Mouse (Mus musculus) right cerebral cortex, postnatal 36 days (tissue): Measurements from ENCODE around the gene Spsb1.

ENCODE experiments used
- DNase-seq, 2 experiments: peaks; one replicate each; pipeline ENCODE4 v3.0.0; 2022; ENCODE audit warnings: low spot score in 2 of 2, mixed read lengths in 1 of 2

The Spsb1 gene

DNA sequence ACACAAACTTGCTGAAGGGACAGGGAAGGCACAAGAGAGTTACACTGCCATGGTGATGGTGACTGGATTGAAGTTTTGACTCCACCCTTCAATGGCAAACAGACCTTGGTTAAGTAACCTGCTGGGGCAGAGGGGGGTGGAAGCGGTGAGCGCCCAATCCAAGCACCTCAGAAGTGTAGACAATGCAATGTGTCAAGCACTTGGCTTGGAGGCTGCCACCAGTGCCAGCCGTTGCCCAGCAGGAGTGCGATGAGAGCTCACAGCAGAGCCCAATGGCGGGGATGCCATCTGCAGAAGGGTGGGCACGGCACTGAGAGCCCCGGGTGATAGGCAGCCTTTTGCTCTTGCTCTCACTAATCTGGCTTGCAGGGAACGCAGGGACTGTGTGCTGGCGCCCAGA lies 2.6 kb downstream of the Spsb1 start:
- DNase-seq = no peak

DNA sequence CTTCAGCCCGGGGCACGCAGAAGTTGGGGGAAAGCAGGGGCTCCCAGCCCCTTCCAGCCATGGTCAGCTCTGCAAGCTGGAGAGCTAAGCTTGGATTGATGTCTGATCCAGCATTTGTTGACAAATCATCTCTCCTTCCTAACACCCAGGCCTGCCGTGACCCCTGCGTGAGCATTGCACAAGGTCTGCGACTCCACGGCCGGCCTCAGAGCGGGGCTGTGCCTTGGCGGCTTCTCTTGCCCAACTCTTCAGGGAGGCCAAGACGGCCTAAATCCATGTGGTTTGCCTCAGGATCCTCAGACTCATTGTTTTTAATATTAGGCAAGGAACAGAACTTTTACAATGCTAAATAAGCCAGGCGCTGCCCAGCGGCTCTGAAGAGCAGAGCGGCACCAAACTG lies 3.6 kb downstream of the Spsb1 start:
- DNase-seq = no peak

DNA sequence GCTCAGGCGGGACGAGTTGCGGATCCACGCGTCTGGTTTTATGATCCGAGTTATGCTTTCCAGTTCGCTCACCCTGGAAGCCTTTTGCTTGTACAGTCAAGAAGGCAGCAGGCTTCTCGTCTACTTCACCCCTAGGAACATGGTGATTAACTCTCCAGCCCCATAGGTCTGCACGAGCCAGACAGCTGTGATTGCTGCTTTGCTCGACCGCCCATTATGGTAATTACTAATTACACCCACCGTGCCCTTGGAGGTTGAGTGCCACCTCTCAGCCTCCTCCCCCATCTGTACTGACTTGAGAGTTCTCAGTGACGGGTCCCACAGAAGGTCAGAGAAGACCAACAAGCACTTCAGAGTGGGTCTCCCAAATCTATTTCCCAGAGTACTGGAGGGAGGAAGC lies 5.2 kb downstream of the Spsb1 start:
- no peak for DNase-seq

DNA sequence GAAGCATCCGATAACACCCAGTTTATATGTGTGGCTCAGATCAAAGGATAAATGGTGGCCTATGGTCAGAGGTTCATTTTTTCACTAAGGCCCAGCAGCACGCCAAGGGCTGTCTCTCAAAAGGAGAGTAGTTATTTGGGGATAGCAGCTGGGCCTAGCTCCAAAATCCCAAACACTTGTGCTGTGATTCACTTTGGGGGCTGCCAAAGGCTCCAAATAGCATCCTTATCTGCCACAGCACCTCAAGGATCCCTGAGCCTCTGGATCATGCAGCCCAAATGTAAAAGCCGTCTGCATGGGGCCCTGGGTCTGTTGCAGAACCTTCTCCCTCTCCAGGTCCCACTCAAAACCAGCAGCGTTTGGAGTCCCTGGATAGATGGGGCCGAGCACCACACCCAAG lies 6.7 kb downstream of the Spsb1 start:
- DNase-seq = no peak

DNA sequence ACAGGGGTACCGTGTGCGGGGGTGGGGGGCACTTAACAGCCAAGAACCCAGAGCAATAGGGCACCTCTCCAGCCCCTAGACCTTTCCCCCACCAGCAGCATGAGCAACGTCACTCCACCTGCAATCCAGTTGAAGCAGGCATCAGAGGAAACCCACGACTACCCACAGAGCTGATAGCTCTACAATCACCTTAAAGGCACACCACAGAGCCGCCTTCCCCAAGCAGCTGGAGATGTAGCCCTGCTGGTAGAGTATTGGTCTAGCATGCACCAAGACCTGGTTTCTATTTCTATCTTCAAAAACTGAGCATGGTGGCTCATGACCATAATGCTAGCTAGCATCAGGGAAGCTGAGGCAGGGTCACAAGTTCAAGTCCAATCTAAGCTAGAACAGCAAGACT lies 7.4 kb downstream of the Spsb1 start:
- no peak for DNase-seq

DNA sequence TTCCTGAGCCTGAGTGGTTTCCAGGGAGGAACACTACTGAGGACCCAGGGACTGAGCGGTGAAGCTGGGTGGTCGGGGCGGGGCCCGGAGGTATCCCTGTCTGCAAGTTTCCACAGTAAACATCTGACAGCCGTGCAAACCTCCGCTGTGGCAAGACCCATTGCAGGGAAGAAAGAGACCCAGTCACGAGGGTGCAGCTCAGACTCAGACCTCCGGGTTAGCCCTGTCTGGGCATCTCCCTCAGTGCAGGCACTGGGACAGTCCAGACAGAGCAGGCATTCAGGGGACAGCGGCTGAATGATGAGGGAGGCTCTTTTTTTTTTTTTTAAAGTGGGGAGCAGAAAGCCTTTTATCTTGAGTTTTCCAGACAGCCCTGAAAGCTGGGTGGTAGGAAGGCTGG lies 9.6 kb downstream of the Spsb1 start:
- DNase-seq = no peak

DNA sequence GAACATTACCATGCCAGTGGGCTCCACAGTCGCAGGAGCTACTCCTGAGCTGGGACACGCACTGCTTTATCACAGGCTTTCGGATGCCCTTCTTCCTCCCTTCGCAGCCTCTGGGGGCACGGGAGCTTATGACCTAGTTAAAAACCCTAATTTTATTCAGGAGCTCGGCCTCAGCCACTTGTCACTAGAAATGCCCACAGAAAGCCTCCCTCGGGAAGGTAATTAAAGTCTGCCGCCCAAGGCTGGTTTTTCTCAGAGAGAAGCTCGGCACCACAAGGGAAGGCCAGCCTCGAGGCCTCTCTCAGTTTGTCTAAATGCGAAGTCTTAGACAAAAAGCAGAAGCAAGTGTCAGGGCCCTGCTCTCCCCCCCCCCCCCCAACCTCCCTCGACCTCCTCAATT lies 10.6 kb downstream of the Spsb1 start:
- DNase-seq = no peak

DNA sequence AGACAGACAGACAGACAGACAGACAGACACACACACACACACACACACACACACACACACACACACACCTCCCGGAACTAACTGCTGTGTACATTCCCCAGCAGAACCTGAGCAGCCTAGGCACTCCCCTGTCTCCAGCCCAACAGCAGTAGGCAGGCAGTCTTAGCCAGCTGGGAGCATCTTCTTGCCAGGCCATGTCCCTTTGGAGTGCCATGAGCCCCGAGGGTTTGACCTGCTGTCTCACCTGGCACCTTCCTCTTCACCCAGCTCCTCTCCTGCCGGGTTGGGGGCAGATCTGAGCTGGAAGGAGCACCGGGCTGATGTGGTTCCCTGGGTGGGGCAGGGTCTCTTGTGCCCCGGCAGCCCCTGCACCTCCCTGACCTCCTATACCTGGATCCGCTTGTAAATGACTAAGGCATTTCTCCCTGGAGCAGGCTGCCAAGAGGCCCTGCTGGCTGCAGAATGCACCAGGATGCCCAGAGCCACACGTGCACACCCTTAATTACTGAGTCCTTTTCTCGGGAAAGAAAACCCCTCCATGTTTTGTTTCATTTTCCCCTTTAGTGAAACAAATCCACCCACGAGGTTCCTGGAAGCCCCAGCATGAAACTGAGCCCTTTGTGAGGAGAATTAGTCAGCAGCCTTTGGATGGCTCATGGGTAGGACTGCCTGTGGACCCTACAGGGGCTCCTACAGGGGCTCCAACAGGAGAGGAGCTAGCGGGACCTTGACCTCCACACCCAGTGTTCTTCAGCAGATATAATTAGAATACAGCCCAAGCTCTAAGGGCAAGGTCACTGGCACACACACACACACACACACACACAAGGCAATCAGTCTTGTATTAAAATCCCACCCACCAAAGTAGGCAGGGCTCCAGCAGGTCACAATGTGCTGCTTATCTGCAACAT lies 11.8 kb downstream of the Spsb1 start:
- DNase-seq = no peak

DNA sequence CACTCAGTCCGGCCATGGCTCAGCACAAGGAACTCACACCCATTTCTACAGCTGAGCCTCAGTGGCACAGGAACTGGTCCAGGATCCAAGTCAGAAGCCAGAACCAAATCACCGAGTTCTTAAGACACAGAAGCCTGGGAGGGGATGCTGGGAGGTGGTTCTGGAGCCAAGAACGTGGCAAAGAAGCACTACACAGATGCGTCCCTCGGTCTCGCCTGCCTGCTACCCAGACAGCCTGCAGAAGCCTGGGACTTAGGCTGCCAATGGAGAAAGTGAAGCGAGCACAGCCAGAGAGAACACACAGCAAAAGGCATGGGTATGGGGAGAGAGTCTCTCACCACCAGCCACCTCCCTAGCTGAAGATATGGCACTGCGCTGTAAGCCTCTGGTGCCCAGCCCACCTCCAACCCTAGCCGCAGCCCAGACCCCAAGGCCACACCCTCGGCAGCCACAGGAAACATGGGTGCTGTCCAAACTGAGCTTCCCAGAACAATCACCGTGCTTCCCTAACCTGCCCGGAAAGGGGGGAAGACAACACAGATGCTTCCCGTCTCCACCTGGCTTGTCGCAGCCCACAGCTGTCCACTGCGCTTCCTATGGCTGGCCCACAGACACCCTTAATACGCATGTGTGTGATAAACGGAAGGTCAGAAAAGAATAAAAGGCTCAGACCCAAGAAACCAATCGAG lies 13.6 kb downstream of the Spsb1 start:
- DNase-seq = no peak

DNA sequence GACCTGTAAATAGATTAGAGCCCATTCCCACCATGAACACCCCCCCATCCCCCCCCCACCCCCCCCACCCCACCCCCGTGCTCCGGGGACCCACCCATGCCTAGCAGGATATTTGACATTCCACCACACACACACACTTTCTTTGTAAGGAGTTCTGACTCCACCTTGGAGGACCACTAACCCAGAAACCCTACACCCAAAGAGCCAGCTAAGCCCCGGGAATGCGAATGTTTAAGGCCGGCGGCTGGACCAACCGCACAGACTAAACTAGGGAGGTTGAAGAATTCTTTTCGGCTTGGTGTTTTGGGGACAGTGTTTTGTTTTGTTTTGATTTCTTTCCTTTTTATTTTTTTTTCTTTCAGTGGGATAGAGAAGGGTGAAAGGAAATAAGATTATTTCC lies 16.1 kb downstream of the Spsb1 start:
- no peak for DNase-seq

DNA sequence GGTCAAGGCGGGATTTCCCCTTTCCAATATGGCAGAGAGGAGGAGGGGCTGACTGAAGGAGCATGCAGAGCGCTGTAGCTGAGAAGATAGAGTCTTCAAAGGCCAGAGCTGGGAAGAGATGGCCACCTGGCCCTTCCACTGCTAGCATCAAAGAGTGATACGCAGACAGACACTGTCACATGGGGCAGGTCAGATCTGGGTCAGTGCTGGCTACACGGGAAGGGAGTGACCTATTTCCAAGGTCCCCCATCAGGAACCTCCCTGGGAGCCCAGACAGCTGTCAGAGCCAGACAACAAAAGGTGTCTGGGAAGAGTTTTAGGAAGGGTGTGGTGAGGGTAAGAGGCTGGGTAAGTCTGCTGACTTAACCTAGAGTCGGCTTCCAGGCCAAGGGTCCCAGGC lies 17.9 kb downstream of the Spsb1 start:
- DNase-seq = no peak

DNA sequence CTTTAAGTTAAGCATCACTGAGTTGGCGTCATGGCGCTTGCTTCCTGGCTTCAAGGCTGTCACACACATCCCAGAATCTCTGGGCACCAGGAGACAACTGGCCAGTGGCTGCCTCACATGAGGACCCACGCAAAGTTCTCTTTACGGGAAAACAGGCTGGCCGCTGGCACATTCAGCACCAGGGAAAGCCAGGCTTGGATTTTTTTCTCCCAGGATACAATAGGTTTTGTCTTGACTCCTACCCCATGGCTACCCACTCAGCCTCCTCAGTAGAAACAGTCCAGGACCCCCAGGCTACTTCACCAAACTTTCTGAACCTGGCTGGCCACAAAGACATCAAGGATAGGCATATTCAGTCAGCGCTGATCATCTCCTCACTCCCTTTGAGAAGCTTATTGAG lies 19.4 kb downstream of the Spsb1 start:
- DNase-seq = no peak

DNA sequence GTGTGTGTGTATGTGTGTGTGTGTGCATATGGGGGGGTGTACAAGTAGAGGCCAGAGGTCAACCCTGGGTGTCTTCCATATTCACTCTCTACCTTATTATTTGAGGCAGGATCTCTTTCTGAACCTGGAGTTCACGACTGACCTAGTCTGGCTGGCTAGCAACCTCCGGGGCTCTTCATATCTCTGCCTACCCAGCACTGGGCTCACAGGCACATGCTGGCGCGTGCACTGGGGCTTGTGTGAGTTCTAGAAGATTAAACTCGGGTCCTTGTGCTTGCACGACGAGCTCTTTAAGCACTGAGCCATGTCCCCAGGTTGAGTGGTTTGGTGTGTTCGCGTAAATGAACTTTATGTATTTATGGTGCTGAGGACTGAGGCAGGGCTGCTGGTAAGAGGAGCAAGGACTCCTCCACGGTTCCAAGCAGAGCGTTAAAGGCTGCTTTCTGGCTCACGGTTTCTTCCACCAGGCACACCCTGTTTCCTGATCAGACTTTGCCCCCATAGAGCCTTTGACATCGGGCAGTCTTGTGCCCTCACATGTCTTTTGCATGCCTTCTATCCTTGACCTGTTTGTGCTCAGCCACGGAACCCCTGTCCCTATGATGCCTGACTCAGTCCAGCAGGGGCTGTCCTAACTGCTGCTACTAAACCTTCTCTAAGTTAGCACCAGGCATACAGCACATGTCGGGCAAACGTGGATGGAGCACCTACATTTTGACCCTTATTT lies 21.2 kb downstream of the Spsb1 start:
- DNase-seq = no peak

DNA sequence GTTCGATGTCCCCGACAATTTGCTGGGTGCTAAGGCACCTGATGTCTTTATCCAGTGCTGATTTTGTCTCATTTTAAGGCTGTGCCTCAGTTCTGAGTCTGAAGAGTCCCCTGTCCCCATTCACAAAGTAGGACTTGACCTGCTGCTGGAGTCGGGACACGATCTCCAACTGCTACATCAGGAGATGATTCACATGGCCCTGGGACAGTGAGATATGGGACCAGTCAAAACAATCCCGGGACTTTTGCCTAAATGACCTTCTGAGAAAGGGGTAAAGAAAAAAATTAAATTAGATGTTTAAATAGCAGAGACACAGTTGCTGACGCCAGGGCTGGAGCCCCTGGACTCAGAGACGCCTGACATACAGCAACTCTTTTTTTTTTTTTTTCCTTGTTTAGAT lies 21.8 kb downstream of the Spsb1 start:
- DNase-seq = no peak

DNA sequence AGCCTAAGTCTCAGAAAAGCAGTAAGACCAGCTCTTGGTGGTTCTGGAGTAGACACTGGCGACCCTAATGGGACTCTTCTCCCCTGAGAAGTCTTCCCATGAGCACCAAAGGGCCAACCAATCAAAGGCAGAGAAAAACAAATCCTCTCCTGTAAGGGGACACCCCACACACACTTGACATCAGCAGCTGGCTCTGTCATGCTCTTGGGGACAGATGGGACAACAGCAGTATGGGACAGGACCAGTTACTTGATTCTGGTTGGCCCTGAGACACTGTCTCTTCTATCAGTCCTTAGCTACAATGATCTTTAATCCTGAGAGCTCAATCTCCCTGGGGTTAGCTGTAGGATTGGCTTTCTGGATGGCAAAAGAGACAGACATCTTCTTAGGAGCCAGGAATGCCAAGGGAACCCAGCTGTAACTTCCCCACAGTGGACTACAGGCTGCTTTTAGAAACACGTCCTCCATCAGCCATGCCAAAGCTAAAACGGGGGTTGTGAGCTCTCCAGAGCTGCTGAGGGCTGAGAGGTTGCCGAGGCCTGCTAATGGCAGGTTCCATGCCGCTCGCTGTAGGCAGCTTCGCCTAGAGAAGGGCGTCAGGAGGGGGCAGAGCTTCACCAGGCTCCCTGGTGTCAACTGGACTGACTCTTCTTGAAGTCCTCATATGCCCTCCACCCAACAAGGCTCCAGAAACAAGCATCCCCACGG lies 22.6 kb downstream of the Spsb1 start:
- no peak for DNase-seq

DNA sequence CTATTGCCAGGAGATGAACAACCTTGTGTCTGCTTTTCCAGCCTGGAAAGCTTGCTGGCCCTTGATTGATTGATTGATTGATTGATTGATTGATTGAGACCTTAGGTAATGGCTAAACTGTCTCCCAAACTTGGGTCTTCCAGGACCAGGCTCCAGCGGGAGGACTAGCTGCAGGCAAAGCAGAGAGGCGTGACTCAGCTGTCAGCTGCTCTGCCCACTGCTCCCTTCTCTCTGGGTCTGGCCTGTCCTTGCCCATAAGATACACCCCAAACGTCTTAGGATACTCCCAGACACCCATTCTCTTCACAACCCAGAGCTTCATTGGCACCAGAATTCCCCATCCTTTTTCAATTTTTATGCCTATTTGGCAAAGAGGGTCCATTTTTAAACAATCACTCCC lies 24.1 kb downstream of the Spsb1 start:
- DNase-seq = no peak

DNA sequence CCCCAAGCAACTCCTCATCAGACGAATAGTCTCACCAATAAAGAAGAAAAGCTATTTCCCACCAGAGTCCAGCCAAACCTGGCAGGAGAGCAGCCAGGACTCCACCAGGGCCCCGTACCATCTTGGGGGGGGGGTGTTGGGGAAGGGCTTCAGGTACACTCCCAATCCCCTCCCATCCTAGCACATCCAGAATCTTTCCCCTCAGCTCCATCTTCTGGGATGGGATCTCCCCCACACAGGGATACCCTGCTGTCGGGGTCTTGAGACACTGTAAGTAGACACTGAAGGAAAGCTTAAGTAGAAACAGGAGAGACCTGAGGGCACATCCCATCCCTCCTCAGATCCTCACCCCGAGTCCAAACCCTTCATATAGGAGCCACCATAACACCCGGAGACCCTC lies 31.8 kb downstream of the Spsb1 start:
- DNase-seq = no peak

DNA sequence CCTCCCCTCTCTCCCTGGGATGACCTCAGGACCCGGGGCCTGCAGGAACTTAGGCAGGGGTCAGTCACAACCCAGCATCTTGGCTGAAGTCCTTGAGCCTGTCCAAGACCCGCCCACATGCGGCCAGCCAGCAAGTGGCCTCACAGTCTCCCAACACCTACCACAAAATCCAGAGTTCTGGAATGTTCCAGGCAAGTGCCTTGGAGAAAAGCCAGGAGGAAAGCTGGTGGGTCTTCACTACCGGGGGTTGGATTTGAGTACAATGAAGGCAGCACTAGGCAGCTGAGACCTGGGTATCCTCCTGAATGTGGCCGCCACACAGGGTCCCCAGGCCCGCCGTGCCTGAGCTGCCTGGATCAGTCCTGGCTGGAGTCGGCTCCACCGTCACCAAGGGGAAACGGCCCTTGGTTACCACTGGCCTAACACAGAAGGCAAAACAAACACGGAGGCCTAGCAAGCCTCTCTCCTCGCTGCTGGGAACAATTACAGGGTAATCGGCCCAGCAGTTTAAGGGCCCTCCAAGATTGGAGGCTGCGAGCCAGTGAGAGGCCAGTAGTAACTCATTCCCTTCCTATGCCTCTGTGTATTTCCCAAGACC lies 32.6 kb downstream of the Spsb1 start:
- DNase-seq = no peak

DNA sequence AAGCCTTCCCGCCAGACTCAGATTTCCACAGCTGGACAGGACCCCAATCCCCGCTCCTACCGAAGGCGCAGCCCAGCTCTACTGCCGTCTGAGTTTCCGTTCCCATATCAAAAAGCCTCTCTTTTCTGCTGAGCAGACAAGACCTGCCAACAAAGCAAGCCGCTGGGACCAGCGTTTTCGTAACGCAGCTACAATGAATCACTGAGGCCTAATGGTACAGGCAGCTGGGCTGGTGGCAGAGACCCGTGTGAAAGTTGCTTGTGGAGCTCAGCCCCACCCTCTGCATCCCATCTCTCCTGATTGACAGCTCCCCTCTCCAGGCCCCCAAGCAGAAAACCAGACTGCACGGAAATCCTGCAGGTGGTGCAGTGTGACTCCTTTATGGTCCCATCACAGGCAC lies 34.0 kb downstream of the Spsb1 start:
- no peak for DNase-seq

DNA sequence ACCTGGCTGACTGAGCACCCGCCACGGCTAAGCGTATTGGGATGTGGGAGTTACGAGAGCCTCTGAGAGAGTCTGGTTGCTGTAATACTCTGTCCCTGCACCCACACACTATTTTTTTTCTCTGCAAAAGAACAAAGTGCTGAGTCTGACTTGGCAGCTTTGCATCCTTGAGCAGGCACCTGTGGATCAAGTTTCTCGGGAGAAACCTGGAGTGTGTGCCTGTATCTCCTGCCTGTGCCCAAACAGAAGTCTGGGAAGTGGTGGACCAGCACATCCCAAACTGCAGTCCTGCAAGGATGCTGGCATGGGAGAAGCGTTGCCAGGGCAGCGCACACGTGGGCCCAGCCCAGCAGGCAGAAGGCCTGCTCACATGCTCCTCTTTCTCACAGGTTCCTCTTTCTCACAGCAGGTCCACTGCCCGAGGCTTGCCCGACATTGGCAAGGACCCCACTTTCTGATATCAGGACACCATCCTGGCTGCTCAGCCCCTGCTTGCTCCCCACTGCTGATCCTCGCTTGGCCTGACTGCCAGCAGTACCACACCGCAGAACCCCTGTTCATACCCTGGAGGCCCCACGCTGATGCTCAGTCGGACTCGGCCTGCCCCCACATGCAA lies 36.3 kb downstream of the Spsb1 start:
- peak; percentile 35 to 63 for DNase-seq

DNA sequence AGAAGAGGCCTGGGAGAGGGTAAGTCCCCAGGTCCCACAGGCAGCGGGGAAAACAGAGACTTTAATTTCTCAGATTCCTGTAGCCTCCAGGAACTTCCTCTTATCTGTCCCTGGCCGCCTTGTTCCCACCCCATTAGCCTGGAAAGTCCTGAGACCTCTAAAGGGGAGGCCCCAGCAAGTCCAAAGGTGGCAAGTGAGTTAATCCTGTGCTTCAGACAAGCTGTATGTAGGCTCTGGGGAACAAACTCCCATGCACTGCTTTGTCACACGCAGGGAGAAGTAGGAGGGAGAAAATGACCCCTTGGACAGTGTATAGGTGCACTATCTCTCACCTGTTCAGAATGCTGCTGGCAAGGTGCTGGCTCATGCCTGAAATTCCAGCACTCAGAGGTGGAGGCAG lies 38.0 kb downstream of the Spsb1 start:
- DNase-seq = no peak
